Mouse (Mus musculus): ENCODE data around the gene Gtpbp4.
A peak's percentile ranks its signal among the peaks of the same experiment; 100 is the strongest.
"Not testable (repeated sequence)": the region's sequence is repeated elsewhere in the genome, so short reads cannot be mapped to it uniquely, and the experiment has no call there.

DNA sequence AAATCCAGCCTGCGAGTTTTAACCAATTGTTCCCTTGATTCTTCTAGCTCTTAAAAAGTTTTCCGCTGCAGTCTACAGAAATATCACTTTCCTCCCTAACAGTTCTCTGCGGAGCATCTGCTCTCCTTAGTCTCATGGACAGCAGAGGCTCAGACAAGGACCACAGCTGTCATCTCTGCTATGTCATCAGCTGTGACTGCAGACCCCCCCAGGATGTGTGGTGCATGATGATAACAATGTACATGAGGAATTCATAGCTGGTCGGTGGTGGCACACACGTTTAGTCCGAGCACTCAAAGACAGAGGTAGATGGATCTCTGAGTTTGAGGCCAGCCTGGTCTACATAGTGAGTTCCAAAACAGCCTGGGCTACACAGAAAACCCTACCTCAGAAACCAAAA is 36.3 kb downstream of the Gtpbp4 start:
- TF ChIP-seq CTCF (IDR thresholded peaks at IDR 0.05; ENCODE audit: low read depth, low read length); GATA1 (IDR thresholded peaks at IDR 0.05; ENCODE audit: borderline replicate concordance, low read length); POLR2AphosphoS5 (IDR thresholded peaks at IDR 0.05; ENCODE audit: insufficient replicate concordance, low read depth, low read length); GATA2 (IDR thresholded peaks at IDR 0.05; ENCODE audit: borderline replicate concordance, low read depth, low read length): not testable (repeated sequence)
- TF ChIP-seq TAL1 (conservative IDR thresholded peaks at IDR 0.05; ENCODE audit: low read depth, low read length): peak; percentile 68

Data from G1E (cell line).